Mouse (Mus musculus) neural tube, embryonic 11.5 days (tissue): ENCODE measurements around the gene Ivd. TPM values are rescaled to one million over a fixed set of nuclear protein-coding genes. Genes with fewer than 3 reads are reported as not detected.

Source experiments
- ATAC-seq: fragments of 200-750 bp; cut with Nextera tagmentation; 2 replicates; pipeline ENCODE4 v1.8.0; 2017; ENCODE audit warnings: moderate number of reproducible peaks, mild to moderate bottlenecking, moderate TSS enrichment, moderate library complexity; ENCODE audit not compliant: insufficient read depth, low FRiP score, low TSS enrichment
- DNase-seq: peaks from one replicate; pipeline ENCODE4 v3.0.0-alpha.2; 2015; ENCODE audit warnings: low spot score
- H3K27ac ChIP-seq: fragments of 300-500 bp; sonication (generic); 2 replicates; pipeline ENCODE4 v1.5.1; 2014; ENCODE audit warnings: low read depth, mild to moderate bottlenecking, low read length
- H3K27me3 ChIP-seq: fragments of 300-500 bp; sonication (generic); 2 replicates; pipeline ENCODE4 v1.6.1; 2014; ENCODE audit warnings: mild to moderate bottlenecking, low read length, mixed read lengths; ENCODE audit not compliant: control insufficient read depth, insufficient read depth
- H3K36me3 ChIP-seq: fragments of 300-500 bp; sonication (generic); 2 replicates; pipeline ENCODE4 v1.6.1; 2014; ENCODE audit warnings: mild to moderate bottlenecking, low read length, moderate library complexity, mixed read lengths; ENCODE audit not compliant: control insufficient read depth, insufficient read depth
- H3K4me1 ChIP-seq: fragments of 300-500 bp; sonication (generic); 2 replicates; pipeline ENCODE4 v1.6.1; 2014; ENCODE audit warnings: low read length, mixed read lengths; ENCODE audit not compliant: control insufficient read depth, insufficient read depth
- H3K4me2 ChIP-seq: fragments of 300-500 bp; sonication (generic); 2 replicates; pipeline ENCODE4 v1.6.1; 2014; ENCODE audit warnings: low read depth, mild to moderate bottlenecking, moderate library complexity
- H3K4me3 ChIP-seq: fragments of 300-500 bp; sonication (generic); 2 replicates; pipeline ENCODE4 v1.5.1; 2014; ENCODE audit warnings: low read depth, low read length
- H3K9ac ChIP-seq: fragments of 300-500 bp; sonication (generic); 2 replicates; pipeline ENCODE4 v1.6.1; 2014; ENCODE audit warnings: mild to moderate bottlenecking, low read length
- H3K9me3 ChIP-seq: fragments of 300-500 bp; sonication (generic); 2 replicates; pipeline ENCODE4 v1.6.1; 2016; ENCODE audit warnings: low read length; ENCODE audit not compliant: control insufficient read depth
- WGBS: fragments of 180-500 bp; shearing (Covaris S2); extraction: QIAGEN DNeasy Blood & Tissue Kit; methylation state at CpG from one replicate; pipeline ENCODE4 v1.1.7; 2014; 5-methylcytosine and 5-hydroxymethylcytosine counted together
- polyA plus RNA-seq: library from polyadenylated mRNA; unstranded; fragments of >200 nt; fragmentation: Nextera tagmentation; extraction: Ambion mirVana; gene quantifications from 2 replicates; pipeline ENCODE4 v1.2.1, GENCODE M21; 2014

Gene Ivd
- polyA plus RNA-seq, 1 experiment from 2014 or later: 53.0 TPM

DNA sequence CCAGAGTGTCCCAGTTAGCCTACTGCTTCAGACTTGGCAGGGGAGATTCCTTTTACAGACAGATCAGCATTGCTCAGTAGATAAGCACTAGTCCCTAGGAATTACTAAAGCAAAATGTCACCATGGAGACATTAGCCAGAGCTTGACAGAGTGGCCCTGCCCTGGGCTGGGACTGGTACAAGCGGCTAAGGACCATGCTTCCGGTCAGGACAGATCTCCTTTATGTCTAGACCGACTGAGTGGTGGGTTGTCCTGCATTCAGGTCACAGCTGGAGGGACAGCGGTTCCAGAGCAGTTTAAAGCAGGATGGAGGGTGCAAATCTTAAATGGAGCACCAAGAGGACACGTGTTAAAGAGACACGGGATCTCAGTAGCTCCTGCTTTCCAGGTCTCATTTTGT lies 64.2 kb downstream of the Ivd start:
- no peaks in the 10 kb centered on the region for H3K9me3 ChIP-seq
- peak overlapping the region; percentile 81 for H3K4me2 ChIP-seq
- H3K4me1 ChIP-seq: peaks cover 14% of the 10 kb centered on the region
- 0% methylated on average over 6 of the region's 6 CpGs for WGBS
- H3K4me3 ChIP-seq: peak overlapping the region; percentile 68
- peaks cover 5% of the 10 kb centered on the region; the same call in 1 of the 2 replicates for H3K36me3 ChIP-seq
- H3K9ac ChIP-seq: peak overlapping the region; percentile 84
- ATAC-seq (peak; percentile 70), DNase-seq (no peak)
- H3K27ac ChIP-seq: no peak overlapping the region
- H3K27me3 ChIP-seq: no peaks in the 10 kb centered on the region

DNA sequence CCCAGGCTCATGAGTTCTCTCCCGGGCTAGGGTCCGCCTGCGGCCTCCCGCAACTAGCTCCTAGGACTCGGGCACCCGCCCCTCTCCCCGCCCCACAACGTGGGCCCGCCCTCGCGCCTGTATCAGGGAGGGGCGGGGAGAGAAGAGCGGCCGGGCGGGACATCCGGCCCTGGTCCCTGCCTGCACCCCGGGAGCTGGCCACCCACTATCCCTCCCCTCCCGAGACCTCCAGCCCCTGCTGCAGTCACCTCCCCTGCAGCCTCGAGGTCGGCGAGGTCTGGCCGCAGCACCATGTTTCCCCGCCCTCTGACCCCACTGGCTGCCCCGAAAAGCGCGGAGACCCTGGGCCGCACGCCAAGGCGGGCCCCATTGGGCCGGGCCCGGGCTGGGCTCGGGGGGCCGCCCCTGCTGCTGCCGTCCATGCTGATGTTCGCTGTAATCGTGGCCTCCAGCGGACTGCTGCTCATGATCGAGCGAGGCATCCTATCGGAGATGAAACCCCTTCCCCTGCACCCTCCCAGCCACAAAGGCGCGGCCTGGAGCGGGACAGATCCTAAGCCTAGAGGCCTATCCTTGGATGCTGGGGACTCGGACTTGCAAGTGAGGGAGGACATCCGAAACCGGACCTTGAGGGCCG lies 64.7 kb downstream of the Ivd start, which contains the start of gene Chst14:
Chst14 (plus strand) TSS at position 136 of the 637 bp plus-strand sequence.
- Histone ChIP-seq H3K27me3 (no peaks in the 10 kb centered on the region), H3K4me2 (peak within 1 kb of the TSS; percentile 81), H3K9me3 (no peaks in the 10 kb centered on the region), H3K4me3 (peak within 1 kb of the TSS; percentile 68), H3K27ac (no peak within 1 kb of the TSS), H3K9ac (peak within 1 kb of the TSS; percentile 84), H3K36me3 (peaks cover 5% of the 10 kb centered on the region; the same call in 1 of the 2 replicates), H3K4me1 (peaks cover 14% of the 10 kb centered on the region)
- ATAC-seq (peak; percentile 88), DNase-seq (peak; percentile 84)
- WGBS: 0% methylated on average over 46 of the region's 47 CpGs

- WGBS: 31% methylated on average over 31 of the region's 31 CpGs
- H3K9ac ChIP-seq: peak overlapping the region; percentile 84
- H3K36me3 ChIP-seq: peaks cover 5% of the 10 kb centered on the region; the same call in 1 of the 2 replicates
- H3K27me3 ChIP-seq: no peaks in the 10 kb centered on the region
- no peaks in the 10 kb centered on the region for H3K9me3 ChIP-seq
- ATAC-seq (no peak), DNase-seq (no peak)
- H3K4me2 ChIP-seq: peak overlapping the region; percentile 81
- peak overlapping the region; percentile 68 for H3K4me3 ChIP-seq
- H3K27ac ChIP-seq: no peak overlapping the region
- peaks cover 14% of the 10 kb centered on the region for H3K4me1 ChIP-seq
Observed at GRCm38 (mm10) chr2:118926998-118927739, 65.4 kb downstream of the Ivd start.

Other genes with a start within 250 kb of the Ivd start
- 0.78 and 1.6 TPM in 2 replicates for gene Pak6, start 198.7 kb upstream of the Ivd start, polyA plus RNA-seq
- not detected in 2 replicates for gene Ankrd63, start 158.0 kb upstream of the Ivd start, polyA plus RNA-seq
- 0.24 and 0.39 TPM in 2 replicates for gene Plcb2, start 133.5 kb upstream of the Ivd start, polyA plus RNA-seq
- 28.5 and 29.2 TPM in 2 replicates for gene Inafm2, start 116.2 kb upstream of the Ivd start, polyA plus RNA-seq
- 0.90 and 0.96 TPM in 2 replicates for gene Ccdc9b, start 99.3 kb upstream of the Ivd start, polyA plus RNA-seq
- gene Phgr1, start 89.2 kb upstream of the Ivd start, polyA plus RNA-seq: not detected in 2 replicates
- gene Disp2, start 82.2 kb upstream of the Ivd start, polyA plus RNA-seq: 10.9 and 12.6 TPM in 2 replicates
- 146 TPM in 2 replicates for gene Knstrn, start 48.0 kb upstream of the Ivd start, polyA plus RNA-seq
- 1.5 TPM in 2 replicates for gene Bahd1, start 38.4 kb downstream of the Ivd start, polyA plus RNA-seq
- 23.4 and 26.0 TPM in 2 replicates for gene Chst14, start 64.5 kb downstream of the Ivd start, polyA plus RNA-seq
- gene Ccdc32, start 167.4 kb downstream of the Ivd start, polyA plus RNA-seq: 22.2 and 27.7 TPM in 2 replicates
- 5.7 and 7.0 TPM in 2 replicates for gene Rpusd2, start 172.8 kb downstream of the Ivd start, polyA plus RNA-seq
- 33.2 and 36.0 TPM in 2 replicates for gene Knl1, start 185.2 kb downstream of the Ivd start, polyA plus RNA-seq